Mouse (Mus musculus): ENCODE measurements around the gene Gm8271.
"Not testable (repeated sequence)": the region's sequence is repeated elsewhere in the genome, so short reads cannot be mapped to it uniquely, and the experiment has no call there.

DNA sequence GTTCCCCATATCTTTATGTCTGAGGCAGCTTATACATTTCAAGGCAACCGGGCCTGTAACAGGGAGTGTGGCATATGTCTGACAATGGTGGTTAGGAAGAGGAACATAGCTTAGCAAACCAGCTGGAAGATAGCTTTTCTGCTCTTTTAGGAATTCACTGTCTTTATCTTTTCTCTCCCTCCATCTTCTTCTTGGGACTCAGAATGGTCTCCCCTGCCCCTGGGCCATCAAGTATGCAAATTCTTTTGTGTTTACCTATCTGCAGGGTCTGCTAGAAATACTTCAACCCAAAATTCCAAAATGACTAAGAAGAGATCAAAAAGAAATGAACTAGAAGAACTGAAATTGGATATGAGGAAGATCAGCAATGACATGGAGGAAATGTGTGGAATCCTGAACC, 21.4 kb upstream of the Gm8271 start, which contains the start of gene Gm3317:
- not testable (repeated sequence) for TF ChIP-seq TAL1, GATA1 (IDR thresholded peaks at IDR 0.05; ENCODE audit: low read length)

Data from erythroblast, embryonic 14.5 days (primary cell).